Mouse (Mus musculus) intestine, postnatal 0 days (tissue): Measurements from ENCODE around the gene C530008M17Rik. TPM values are rescaled to one million over a fixed set of nuclear protein-coding genes. Genes with fewer than 3 reads are reported as not detected.

Experiments used
- ATAC-seq: fragments of 200-750 bp; cut with Nextera tagmentation; 2 replicates; pipeline ENCODE4 v1.8.0; 2017; ENCODE audit warnings: mild to moderate bottlenecking, moderate TSS enrichment, moderate library complexity
- H3K27ac ChIP-seq: fragments of 300-500 bp; sonication (generic); 2 replicates; pipeline ENCODE4 v1.5.1; 2014; ENCODE audit warnings: mild to moderate bottlenecking, low read depth, low read length, moderate library complexity
- H3K27me3 ChIP-seq: fragments of 300-500 bp; sonication (generic); replicated peaks from 2 replicates; pipeline ENCODE4 v1.6.1; 2014; ENCODE audit warnings: low read length, mixed read lengths; ENCODE audit not compliant: control insufficient read depth, insufficient read depth
- H3K36me3 ChIP-seq: fragments of 300-500 bp; sonication (generic); 2 replicates; pipeline ENCODE4 v1.6.1; 2014; ENCODE audit warnings: mild to moderate bottlenecking, moderate library complexity; ENCODE audit not compliant: control insufficient read depth, insufficient read depth
- H3K4me1 ChIP-seq: fragments of 300-500 bp; sonication (generic); replicated peaks from 2 replicates; pipeline ENCODE4 v1.6.1; 2014; ENCODE audit warnings: antibody characterized with exemption, low read length, mixed read lengths; ENCODE audit not compliant: control insufficient read depth, insufficient read depth
- H3K4me2 ChIP-seq: fragments of 300-500 bp; sonication (generic); replicated peaks from 2 replicates; pipeline ENCODE4 v1.6.1; 2014; ENCODE audit warnings: low read depth, mild to moderate bottlenecking, moderate library complexity
- H3K4me3 ChIP-seq: fragments of 300-500 bp; sonication (generic); 2 replicates; pipeline ENCODE4 v1.5.1; 2014; ENCODE audit warnings: low read depth, low read length
- H3K9ac ChIP-seq: fragments of 300-500 bp; sonication (generic); 2 replicates; pipeline ENCODE4 v1.6.1; 2014; ENCODE audit warnings: mild to moderate bottlenecking, low read depth, low read length
- H3K9me3 ChIP-seq: fragments of 300-500 bp; sonication (generic); 2 replicates; pipeline ENCODE4 v1.6.1; 2016; ENCODE audit warnings: mixed run types; ENCODE audit not compliant: control insufficient read depth
- CTCF ChIP-seq: sonication (generic); IDR thresholded peaks from 2 replicates; pipeline ENCODE4 v1.5.1; 2016; ENCODE audit warnings: low read depth, mild to moderate bottlenecking, control low read depth, antibody characterized with exemption, moderate library complexity
- WGBS: fragments of 180-500 bp; shearing (Covaris S2); extraction: QIAGEN DNeasy Blood & Tissue Kit; methylation state at CpG from one replicate; pipeline ENCODE4 v1.1.7; 2014; 5-methylcytosine and 5-hydroxymethylcytosine counted together
- polyA plus RNA-seq: library from polyadenylated mRNA; unstranded; fragments of >200 nt; fragmentation: Nextera tagmentation; extraction: Ambion mirVana; gene quantifications from 2 replicates; pipeline ENCODE4 v1.2.1, GENCODE M21; 2015

C530008M17Rik gene
- polyA plus RNA-seq, 1 experiment from 2014 or later = 15.3 TPM

DNA sequence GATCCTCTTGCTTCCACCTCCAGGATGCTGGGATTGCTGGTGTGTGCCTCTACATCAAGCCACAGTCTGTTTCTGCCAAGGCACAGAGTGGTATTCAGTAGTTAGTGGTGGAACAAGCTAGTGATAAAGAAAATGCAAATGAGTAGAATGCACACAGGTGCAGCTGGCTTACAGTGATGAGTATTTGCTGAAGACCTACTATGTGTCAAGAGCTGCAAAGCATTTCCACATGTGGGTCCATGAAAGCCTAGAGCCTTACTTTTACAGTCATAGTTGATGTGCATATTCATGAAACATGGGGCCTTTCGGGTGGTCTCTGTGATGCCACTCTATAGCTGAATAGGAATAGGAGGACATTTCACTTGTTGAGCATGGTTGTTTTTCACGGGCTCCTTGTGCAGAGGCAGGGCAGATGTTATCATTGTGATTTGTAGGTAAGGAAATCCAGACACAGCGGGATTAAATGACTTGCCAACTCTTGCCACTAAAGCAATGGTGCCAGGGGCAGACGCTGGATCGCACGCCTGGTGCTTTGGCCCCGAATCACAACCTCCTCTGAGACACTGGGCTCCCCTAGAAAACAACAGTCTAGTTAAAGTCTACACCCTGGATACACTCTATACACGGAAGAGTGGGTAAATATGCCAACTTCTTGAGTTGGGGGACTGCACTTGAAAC lies 3.8 kb downstream of the C530008M17Rik start:
- Histone ChIP-seq H3K4me3 (no peak overlapping the region), H3K27ac (no peak overlapping the region), H3K36me3 (no peaks in the 10 kb centered on the region), H3K4me1 (no peaks in the 10 kb centered on the region), H3K4me2 (no peak overlapping the region), H3K9me3 (no peaks in the 10 kb centered on the region), H3K27me3 (no peaks in the 10 kb centered on the region), H3K9ac (no peak overlapping the region)
- ATAC-seq = no peak
- TF ChIP-seq CTCF = no peak
- 85% methylated on average over 8 of the region's 8 CpGs for WGBS

DNA sequence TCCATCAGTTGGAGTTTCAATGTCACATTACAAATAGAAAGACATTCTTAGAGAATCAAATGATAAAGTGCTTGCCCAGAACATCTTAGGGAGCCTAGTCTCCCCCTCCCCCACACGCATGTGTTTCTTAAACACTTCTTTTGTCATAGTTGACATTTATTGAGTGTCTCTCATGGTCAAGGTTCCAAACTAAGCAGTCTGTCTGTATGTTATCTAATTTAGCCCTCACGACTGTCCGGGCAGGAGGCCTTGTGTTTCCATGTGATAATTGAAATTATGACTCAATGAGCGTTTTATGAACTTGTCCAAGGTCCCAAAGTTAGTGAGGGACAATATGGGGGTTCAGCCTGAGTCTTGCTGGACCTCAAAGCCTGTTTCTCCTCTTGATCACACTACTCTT lies 5.0 kb downstream of the C530008M17Rik start:
- WGBS = 38% methylated on average over 4 of the region's 4 CpGs
- H3K27me3 ChIP-seq = no peaks in the 10 kb centered on the region
- TF ChIP-seq CTCF = no peak
- no peak for ATAC-seq
- no peaks in the 10 kb centered on the region for H3K9me3 ChIP-seq
- no peak overlapping the region for H3K27ac ChIP-seq
- H3K4me2 ChIP-seq = no peak overlapping the region
- no peaks in the 10 kb centered on the region for H3K4me1 ChIP-seq
- H3K9ac ChIP-seq = no peak overlapping the region
- H3K36me3 ChIP-seq = no peaks in the 10 kb centered on the region
- no peak overlapping the region for H3K4me3 ChIP-seq

DNA sequence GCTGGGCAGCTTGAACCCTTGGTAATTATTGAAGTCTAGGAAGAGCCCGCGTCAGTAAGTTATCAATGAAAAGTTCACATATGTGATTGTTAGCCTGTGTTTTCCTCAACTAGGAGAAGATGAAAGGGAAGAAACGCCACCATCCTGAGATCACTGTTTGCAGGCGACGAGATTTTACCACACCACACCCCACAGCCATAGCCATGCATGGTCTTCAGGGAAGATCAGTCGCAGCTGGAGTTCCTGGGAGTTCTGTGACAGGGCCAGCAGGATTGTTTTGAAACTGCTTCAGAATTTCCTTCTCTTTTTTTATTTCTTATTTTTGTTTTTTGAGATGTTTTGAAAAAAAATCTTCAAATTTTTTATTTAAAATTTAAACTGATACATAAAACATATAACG lies 8.6 kb downstream of the C530008M17Rik start:
- Histone ChIP-seq H3K4me3 (no peak overlapping the region), H3K9me3 (no peaks in the 10 kb centered on the region), H3K36me3 (no peaks in the 10 kb centered on the region), H3K4me2 (no peak overlapping the region), H3K27ac (no peak overlapping the region), H3K4me1 (no peaks in the 10 kb centered on the region), H3K27me3 (no peaks in the 10 kb centered on the region), H3K9ac (no peak overlapping the region)
- WGBS = 72% methylated on average over 7 of the region's 7 CpGs
- TF ChIP-seq CTCF = no peak
- ATAC-seq = no peak

DNA sequence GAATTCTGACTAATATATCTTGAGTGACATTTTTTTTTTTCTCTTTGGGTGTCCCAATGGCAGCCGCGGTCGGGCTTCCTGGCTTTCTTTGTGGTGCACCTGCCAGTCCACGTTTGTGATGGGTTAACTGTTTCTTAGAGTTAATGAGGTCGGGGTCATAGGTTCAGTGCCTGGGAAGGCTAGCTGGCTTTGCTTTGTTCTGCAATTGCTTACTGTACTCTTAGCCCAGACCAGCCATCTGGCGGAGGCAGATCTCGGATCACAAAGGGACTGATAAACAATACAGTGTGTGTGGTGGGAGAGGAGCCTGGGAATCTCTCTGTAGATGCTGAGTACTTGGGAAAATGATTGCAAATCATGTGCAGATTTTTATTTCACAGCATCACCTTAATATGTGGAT lies 9.1 kb downstream of the C530008M17Rik start:
- Histone ChIP-seq H3K4me3 (no peak overlapping the region), H3K4me2 (no peak overlapping the region), H3K36me3 (no peaks in the 10 kb centered on the region), H3K27ac (no peak overlapping the region), H3K4me1 (no peaks in the 10 kb centered on the region), H3K27me3 (no peaks in the 10 kb centered on the region), H3K9me3 (no peaks in the 10 kb centered on the region), H3K9ac (no peak overlapping the region)
- 0 out of 2 replicates have a peak, but pooled peaks have one; percentile 4 for TF ChIP-seq CTCF
- no peak for ATAC-seq
- 30% methylated on average over 7 of the region's 7 CpGs for WGBS

DNA sequence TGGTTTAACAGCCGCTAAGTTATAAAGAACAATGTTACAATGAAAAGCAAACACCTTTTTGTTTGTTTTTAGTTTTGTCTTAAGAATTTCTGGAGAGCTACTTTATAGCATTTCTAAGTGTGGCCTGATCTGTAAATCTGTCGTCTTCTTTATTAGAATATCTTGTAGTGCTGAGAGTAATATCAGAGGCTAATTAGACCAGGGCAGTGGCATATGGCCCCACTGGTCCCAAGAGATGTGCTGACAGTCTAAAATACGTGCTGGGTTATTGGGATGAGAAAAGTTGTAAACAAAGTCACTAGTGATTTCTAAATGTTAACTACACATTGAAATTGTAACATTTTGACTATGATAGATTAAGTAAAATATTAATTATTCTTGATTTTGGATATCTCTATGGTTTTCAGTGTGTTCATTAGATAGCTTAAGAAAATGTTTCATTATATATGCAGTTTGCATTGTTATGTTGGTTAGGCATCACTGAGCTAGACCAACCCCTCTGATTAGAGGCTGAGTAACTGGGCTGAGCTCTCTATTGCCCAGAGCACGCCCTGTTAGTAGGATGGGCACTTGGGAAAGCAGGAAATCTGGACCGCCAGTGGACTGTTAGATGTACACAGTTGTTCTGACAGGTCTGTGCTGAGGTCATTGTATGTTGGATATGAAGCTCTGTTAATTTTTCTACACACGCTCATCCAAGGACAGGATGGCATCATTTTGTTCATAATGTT lies 9.9 kb downstream of the C530008M17Rik start:
- Histone ChIP-seq H3K4me2 (no peak overlapping the region), H3K27ac (no peak overlapping the region), H3K4me3 (no peak overlapping the region), H3K27me3 (no peaks in the 10 kb centered on the region), H3K36me3 (no peaks in the 10 kb centered on the region), H3K4me1 (no peaks in the 10 kb centered on the region), H3K9ac (no peak overlapping the region), H3K9me3 (no peaks in the 10 kb centered on the region)
- 75% methylated on average over 6 of the region's 6 CpGs for WGBS
- ATAC-seq = no peak
- no peak for TF ChIP-seq CTCF

DNA sequence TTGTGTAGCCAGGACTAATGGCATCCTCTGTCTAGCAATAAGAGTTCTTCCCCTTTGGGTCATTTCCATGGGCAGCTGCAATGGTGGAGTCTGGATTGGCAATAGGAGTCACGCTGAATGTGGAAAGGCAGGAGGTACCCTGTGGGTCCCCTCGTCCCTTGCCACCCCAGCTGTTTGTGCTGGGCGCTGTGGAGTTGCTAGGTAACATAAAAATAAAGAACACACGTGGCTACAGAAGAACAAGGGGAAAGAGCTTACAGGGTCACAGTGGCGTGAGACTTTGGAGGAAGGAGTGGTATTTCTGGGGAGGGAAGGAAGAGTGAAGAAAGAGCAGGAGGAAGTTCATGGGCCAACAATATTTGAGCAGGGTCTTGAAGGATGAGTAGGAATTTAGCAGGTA lies 11.8 kb downstream of the C530008M17Rik start:
- Histone ChIP-seq H3K9ac (no peak overlapping the region), H3K27me3 (no peaks in the 10 kb centered on the region), H3K27ac (peak overlapping the region; percentile 50; the same call in 1 of the 2 replicates), H3K4me2 (peak overlapping the region; percentile 10), H3K36me3 (no peaks in the 10 kb centered on the region), H3K4me3 (no peak overlapping the region), H3K9me3 (no peaks in the 10 kb centered on the region), H3K4me1 (no peaks in the 10 kb centered on the region)
- ATAC-seq = peak; percentile 68
- 42% methylated on average over 5 of the region's 5 CpGs for WGBS
- TF ChIP-seq CTCF = no peak
